Mouse (Mus musculus) bone marrow, adult 2 months (tissue): ENCODE data around the gene Ahcy. TPM values are rescaled to one million over a fixed set of nuclear protein-coding genes. Genes with fewer than 3 reads are reported as not detected.
"Not testable (repeated sequence)": the region's sequence is repeated elsewhere in the genome, so short reads cannot be mapped to it uniquely, and the experiment has no call there.

Experiments used
- H3K27ac ChIP-seq: fragments of 200-500 bp; 2 replicates; pipeline ENCODE4 v1.5.1; 2012; ENCODE audit warnings: low read depth, mild to moderate bottlenecking, control low read depth, inconsistent platforms, low read length; ENCODE audit not compliant: control insufficient read depth, poor library complexity, insufficient read depth
- H3K4me1 ChIP-seq: fragments of 200-500 bp; 2 replicates; pipeline ENCODE4 v1.6.1; 2011; ENCODE audit warnings: low read length; ENCODE audit not compliant: control insufficient read depth, insufficient read depth
- H3K4me3 ChIP-seq: fragments of 200-500 bp; replicated peaks from 2 replicates; pipeline ENCODE3; 2011; ENCODE audit warnings: mild to moderate bottlenecking, low read depth, low read length, control low read depth; ENCODE audit not compliant: control insufficient read depth
- CTCF ChIP-seq: fragments of 200-500 bp; IDR thresholded peaks from 2 replicates; pipeline ENCODE4 v1.5.1; 2011; ENCODE audit warnings: low read length, control low read depth; ENCODE audit not compliant: control insufficient read depth, insufficient read depth
- POLR2A ChIP-seq: fragments of 200-500 bp; IDR thresholded peaks from 2 replicates; pipeline ENCODE4 v1.6.1; 2011; ENCODE audit warnings: low read depth, mild to moderate bottlenecking, control low read depth, low read length, borderline replicate concordance; ENCODE audit not compliant: control insufficient read depth
- WGBS: fragments of 180-500 bp; shearing (Covaris S2); methylation state at CpG from one replicate; pipeline ENCODE4 v1.1.7; 2018; 5-methylcytosine and 5-hydroxymethylcytosine counted together
- polyA plus RNA-seq: library from polyadenylated mRNA; stranded (reverse); fragments of >200 nt; gene quantifications from 2 replicates; pipeline ENCODE4 v1.2.4, GENCODE M21; 2011; ENCODE audit warnings: low replicate concordance; ENCODE audit not compliant: missing spikeins, insufficient read depth, insufficient read length

Gene Ahcy
- polyA plus RNA-seq, 1 experiment: 18.5 TPM

DNA sequence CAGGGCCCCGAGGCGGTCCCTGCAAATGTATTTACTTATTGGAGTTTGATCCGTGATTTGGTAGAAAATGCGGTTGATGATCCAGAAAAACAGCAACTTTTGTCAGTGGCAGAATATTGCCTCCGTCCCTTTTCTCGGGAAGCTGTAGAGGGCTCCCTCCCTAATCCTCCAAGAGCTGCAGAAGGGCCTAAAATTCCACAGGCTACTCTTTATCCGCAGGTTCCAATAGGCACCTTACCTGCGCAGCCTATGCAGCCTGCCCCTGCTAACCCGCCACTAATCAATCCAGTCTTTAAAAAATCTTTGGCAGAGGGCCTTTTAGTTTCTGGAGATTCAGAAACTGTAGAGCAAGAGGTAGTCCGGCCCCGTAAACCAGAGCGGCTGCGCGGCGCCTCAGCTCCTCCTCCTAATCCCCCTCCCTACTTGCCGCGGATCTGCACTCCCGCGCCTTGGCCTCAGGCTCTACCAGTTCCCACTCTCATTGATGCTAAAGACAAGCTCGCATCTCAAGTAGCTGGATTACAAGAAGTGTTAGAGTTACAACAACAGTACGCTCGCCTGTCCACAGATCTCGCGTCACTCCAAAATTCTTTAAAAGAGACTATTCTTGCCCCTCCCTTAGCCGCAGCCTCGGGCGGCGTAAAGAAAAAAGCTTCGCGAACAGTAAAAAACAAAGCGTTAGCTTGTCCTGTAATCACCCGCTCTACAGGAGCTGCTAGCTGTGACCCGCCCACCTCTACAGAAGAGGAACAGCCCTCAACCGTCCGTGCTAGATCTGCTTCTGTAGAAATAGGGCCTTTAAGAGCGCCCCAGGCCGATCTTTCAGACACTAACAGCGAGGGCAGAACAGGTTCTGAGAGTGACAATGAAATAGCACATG lies 55.3 kb downstream of the Ahcy start:
- Histone ChIP-seq H3K4me3 (peak overlapping the region; percentile 61), H3K27ac (peak overlapping the region; percentile 1; the same call in 1 of the 2 replicates), H3K4me1 (no peaks in the 10 kb centered on the region; the same call in 1 of the 2 replicates)
- under 1% methylated on average over 38 of the region's 38 CpGs for WGBS
- TF ChIP-seq CTCF (no peak), POLR2A (no peak)

DNA sequence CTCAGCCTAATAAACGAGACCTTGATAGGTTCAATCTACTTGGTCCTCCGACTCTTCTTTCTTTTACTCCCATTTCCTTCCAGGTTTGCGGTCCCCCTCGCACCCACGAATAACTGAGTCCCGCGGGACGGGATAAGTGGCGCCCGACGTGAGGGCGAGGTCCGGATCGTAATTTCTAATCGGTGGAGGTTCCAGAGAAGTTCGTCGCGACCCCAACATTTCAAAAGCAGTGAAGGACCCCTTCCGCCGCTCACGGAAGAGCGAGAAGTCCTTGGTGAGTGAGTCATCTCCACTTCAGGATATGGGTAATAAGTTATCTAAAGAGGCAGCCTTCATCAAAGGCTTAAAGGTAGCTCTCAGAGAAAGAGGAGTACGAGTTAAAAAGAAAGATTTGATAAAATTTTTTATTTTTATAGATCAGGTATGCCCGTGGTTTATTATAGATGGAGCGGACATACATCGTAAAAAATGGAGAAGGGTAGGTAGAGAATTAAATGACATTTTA lies 56.0 kb downstream of the Ahcy start, which contains the start of gene Gm14226:
Gene Gm14226, plus strand, starts transcription at position 16 of the 505 bp plus-strand sequence.
- H3K4me1 ChIP-seq: not testable (repeated sequence)
- peak within 1 kb of the TSS; percentile 61 for H3K4me3 ChIP-seq
- 0 out of 2 replicates have a peak within 1 kb of the TSS, but pooled peaks have one; percentile 1 for H3K27ac ChIP-seq
- WGBS: 2% methylated on average over 24 of the region's 26 CpGs

DNA sequence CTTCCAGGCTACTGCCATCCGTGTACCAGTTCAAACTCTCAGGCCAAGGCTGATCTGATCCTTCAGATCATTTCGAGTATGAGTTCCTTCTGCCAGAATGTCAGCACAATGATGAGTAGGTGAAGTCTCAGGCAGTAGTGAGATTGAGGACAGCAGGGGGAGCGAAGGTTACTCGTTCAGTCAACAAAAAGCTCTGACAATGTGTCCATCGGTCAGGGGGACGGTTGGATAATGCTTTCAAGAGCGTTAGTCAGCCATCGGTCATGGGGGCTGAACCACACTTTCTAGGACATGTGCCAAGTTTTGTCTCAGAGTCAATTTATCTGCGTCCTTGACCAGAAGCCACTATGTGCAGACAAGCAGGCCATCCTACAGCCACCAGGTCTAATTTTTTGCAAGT lies 57.5 kb downstream of the Ahcy start:
- not testable (repeated sequence) for H3K4me1 ChIP-seq, H3K4me3 ChIP-seq, H3K27ac ChIP-seq
- 44% methylated on average over 8 of the region's 9 CpGs for WGBS

DNA sequence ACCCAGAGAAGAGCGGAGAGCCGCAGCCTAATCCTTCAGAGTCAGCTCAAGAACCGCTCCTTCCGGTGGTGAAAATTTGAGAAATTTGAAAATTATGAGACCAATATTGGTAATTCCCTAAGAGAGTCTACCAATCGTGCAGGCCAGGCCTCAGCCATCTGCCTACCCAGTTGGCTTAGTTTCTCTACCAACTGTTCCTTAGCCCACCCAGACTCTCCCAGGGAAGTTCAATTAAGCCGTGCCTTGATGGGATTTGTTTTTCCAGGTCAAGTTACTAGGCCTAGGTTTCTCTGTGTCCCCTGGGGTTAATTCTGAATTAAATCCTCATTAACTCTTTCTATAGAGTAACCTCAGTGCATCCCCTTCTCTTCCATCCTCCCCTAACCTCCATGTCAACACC lies 61.3 kb downstream of the Ahcy start:
- Histone ChIP-seq H3K27ac (no peak overlapping the region), H3K4me1 (no peaks in the 10 kb centered on the region; the same call in 1 of the 2 replicates), H3K4me3 (no peak overlapping the region)
- TF ChIP-seq POLR2A: no peak
- no peak for TF ChIP-seq CTCF
- WGBS: 88% methylated on average over 6 of the region's 6 CpGs

DNA sequence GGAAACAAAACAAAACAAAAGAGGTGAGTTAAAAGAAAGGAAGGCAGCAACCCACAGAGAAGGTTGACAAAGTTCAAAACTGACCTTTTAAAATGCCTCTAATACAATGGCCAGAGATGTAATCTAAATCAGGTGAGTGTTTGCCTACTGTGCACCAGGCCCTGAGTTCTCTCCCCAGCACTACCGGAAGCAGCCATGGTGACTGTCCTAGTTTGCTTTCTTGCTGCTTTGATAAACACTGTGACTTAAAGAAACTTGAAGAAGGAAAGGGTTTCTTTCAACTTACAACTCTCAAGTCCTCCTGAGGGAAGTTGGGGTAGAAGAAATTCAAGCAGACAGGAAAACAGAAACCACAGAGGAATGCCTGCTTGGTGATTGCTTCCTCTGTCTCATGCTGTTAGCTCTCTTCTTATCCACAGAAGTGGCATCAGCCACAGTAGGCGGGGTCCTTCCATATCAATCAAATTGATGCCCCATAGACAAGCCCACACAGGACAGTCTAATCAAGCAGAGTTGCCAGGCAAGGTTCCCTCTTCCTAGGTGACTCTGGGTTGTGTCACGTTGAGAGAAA lies 63.1 kb downstream of the Ahcy start:
- WGBS: under 1% methylated on average over 3 of the region's 3 CpGs
- Histone ChIP-seq H3K4me1 (no peaks in the 10 kb centered on the region; the same call in 1 of the 2 replicates), H3K27ac (no peak overlapping the region), H3K4me3 (no peak overlapping the region)
- TF ChIP-seq POLR2A (no peak), CTCF (no peak)

Other genes starting within 250 kb of the Ahcy start
- gene Eif2s2, start 181.6 kb downstream of the Ahcy start, polyA plus RNA-seq: 46.8 and 88.6 TPM in 2 replicates
- gene Gm14226, start 56.2 kb downstream of the Ahcy start, polyA plus RNA-seq: not detected in 2 replicates
- gene Itch, start 59.0 kb upstream of the Ahcy start, polyA plus RNA-seq: 12.4 and 21.0 TPM in 2 replicates
- 89.3 and 102 TPM in 2 replicates for gene Dynlrb1, start 162.0 kb upstream of the Ahcy start, polyA plus RNA-seq
- 33.5 and 41.2 TPM in 2 replicates for gene Map1lc3a, start 201.8 kb upstream of the Ahcy start, polyA plus RNA-seq